Mouse (Mus musculus) heart, postnatal 0 days (tissue): ENCODE data around the gene Lpp.

Experiments used
- CTCF ChIP-seq: IDR thresholded peaks from 2 replicates; pipeline ENCODE4 v1.5.1; 2016; ENCODE audit warnings: antibody characterized with exemption, control low read depth, low read depth
- EP300 ChIP-seq: IDR thresholded peaks from 2 replicates; pipeline ENCODE4 v1.6.1; 2016; ENCODE audit warnings: antibody characterized with exemption, low read depth

DNA sequence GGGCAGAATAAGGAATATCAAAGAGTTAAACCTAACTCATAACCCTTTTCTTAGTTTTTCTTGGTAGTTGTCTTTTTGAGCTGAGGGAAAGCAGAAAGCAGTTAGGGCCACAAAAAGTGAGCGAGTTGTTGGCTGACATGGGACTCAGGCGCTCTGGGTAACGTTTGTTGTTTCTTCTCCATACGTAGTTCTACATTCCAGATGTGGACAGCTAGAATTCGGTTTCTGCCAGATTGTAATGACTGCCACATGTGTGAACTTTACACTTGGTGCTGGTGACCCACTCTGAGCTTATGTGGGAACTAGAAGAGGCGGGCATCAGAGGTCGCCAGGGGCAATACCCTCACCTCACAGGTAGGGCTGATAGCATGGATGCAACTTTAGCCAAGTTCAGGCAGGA lies 172.0 kb downstream of the Lpp start:
- TF ChIP-seq CTCF (no peak), EP300 (no peak)
